Mouse (Mus musculus) E14TG2a.4 (cell line): ENCODE data around the gene Cds1.

Source experiments
- CTCF ChIP-seq: conservative IDR thresholded peaks from 2 replicates; pipeline ENCODE4 v1.5.1; 2014; ENCODE audit warnings: low read length
- NANOG ChIP-seq: IDR thresholded peaks from 2 replicates; pipeline ENCODE4 v1.6.1; 2014; ENCODE audit warnings: borderline replicate concordance, low read length, mixed read lengths
- POU5F1 ChIP-seq: IDR thresholded peaks from 2 replicates; pipeline ENCODE4 v1.6.1; 2014; ENCODE audit warnings: low read length, borderline replicate concordance

DNA sequence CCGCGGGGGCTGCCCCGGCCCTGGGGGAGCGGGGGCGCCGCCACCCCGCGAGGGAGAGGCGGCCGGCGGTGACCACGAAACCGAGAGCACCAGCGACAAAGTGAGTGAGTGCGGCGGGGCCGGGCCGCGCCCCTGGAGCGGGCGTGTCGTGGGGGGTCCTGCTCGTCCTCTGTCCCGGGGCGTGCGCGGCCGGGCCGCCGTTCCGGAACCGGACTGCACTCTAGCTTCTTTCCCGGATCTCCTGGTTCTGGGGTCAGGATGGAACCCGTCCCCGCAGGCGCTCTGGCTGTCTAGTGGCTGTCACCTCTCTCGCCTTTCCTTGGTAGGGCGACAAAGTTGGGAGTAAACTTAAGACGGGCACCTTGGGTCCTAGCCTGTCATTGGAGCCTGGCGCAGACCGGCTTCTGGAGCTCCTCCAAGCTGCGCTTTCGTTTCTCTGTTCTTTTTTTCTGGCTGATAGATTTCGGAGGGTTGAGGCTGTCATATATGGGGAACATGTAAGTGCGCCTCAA, 516 bp downstream of the Cds1 start:
- no peak for TF ChIP-seq CTCF
- TF ChIP-seq POU5F1: no peak
- TF ChIP-seq NANOG: no peak
